8 mouse cellular contexts compared by ENCODE assay signal in the genomic region with DNA sequence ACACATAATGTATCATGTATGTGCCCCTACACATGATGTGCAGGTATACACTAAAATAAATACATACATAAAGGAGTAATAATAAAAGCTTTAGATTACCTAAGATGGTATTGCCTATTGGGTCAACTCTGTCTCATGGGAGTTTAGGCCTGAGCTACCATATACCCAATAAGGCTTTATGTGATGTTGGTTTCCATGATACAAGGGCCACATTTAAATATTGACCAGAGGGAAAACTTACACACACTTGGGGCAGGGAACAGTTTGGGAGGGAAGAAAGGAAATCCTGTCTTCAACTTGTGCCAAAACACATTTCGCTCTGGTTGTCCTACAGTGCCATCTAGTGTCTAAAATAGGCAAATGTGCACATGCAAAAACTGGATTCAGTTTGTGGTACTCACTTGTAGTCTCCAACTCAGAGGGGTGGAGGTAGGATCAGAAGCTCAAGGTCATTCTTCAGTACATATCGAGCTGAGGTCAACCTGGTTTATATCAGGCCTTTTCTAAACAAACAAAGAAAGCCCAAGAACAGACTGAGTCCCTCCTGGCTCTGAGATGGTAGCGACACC. TPM values are rescaled to one million over a fixed set of nuclear protein-coding genes. Genes with fewer than 3 reads are reported as not detected.
A peak's percentile ranks its signal among the peaks of the same experiment; 100 is the strongest.
DNase-seq lines count a peak whose midpoint lies in the region; ATAC-seq and TF ChIP-seq lines count a peak whose summit lies in the region.

No protein-coding gene starts in this region.

- peak; percentile 7 for TF ChIP-seq CTCF in ES-Bruce4 (IDR thresholded peaks at IDR 0.05; ENCODE audit: low read depth, low read length)

- DNase-seq in kidney, adult 18-20 months = peak; percentile 28
- peak; percentile 8 for DNase-seq in c-Kit-negative CD71-positive TER-119-positive erythroid progenitor cells, embryonic 14.5 days (ENCODE audit: low read depth, low spot score)
- peak; percentile 36 for DNase-seq in layer of hippocampus, adult 11-12 months (ENCODE audit: low spot score)
- peak; percentile 80 for DNase-seq in midbrain, embryonic 14.5 days
- no peak for DNase-seq in gastrocnemius, postnatal 36 days

- H3K27me3 ChIP-seq in kidney, embryonic 16.5 days (ENCODE audit: insufficient read depth, low read length) = peaks cover 8% of the 10 kb centered on the region; the same call in 1 of the 2 replicates
- no peaks in the 10 kb centered on the region for H3K27me3 ChIP-seq in ES-Bruce4 (ENCODE audit: control insufficient read depth, insufficient read depth, low read length, poor library complexity, severe bottlenecking)
- no peaks in the 10 kb centered on the region; the same call in 1 of the 2 replicates for H3K27me3 ChIP-seq in forebrain, embryonic 13.5 days
- H3K27me3 ChIP-seq in midbrain, embryonic 14.5 days (ENCODE audit: control insufficient read depth, insufficient read depth, low read length) = no peaks in the 10 kb centered on the region

- no peak overlapping the region for H3K9ac ChIP-seq in kidney, embryonic 16.5 days (replicated peaks; ENCODE audit: low read length)
- no peak overlapping the region for H3K9ac ChIP-seq in ES-Bruce4 (ENCODE audit: low read depth, poor library complexity, severe bottlenecking)
- no peak overlapping the region for H3K9ac ChIP-seq in forebrain, embryonic 13.5 days
- H3K9ac ChIP-seq in midbrain, embryonic 14.5 days (replicated peaks; ENCODE audit: low read length) = no peak overlapping the region

- no peak overlapping the region for H3K4me2 ChIP-seq in kidney, embryonic 16.5 days (replicated peaks; ENCODE audit: low read depth, low read length)
- no peak overlapping the region for H3K4me2 ChIP-seq in forebrain, embryonic 13.5 days
- no peak overlapping the region for H3K4me2 ChIP-seq in midbrain, embryonic 14.5 days (ENCODE audit: low read length)

- H3K4me1 ChIP-seq in kidney, embryonic 16.5 days (ENCODE audit: insufficient read depth, low read length) = no peaks in the 10 kb centered on the region
- no peaks in the 10 kb centered on the region for H3K4me1 ChIP-seq in ES-Bruce4 (ENCODE audit: control insufficient read depth, insufficient read depth, low read length)
- H3K4me1 ChIP-seq in forebrain, embryonic 13.5 days = no peaks in the 10 kb centered on the region
- H3K4me1 ChIP-seq in midbrain, embryonic 14.5 days (ENCODE audit: control insufficient read depth, insufficient read depth, low read length) = no peaks in the 10 kb centered on the region

- no peak overlapping the region for H3K27ac ChIP-seq in kidney, embryonic 16.5 days (ENCODE audit: low read length)
- no peak overlapping the region for H3K27ac ChIP-seq in ES-Bruce4 (ENCODE audit: insufficient read depth, low read length)
- H3K27ac ChIP-seq in forebrain, embryonic 13.5 days = no peak overlapping the region
- no peak overlapping the region for H3K27ac ChIP-seq in midbrain, embryonic 14.5 days (replicated peaks; ENCODE audit: low read depth, low read length)

- intact Hi-C loops in gastrocnemius, postnatal 36 days (cut with DNase I) = loop anchor here (5.0 to 10.0 kb wide), 3 partner anchors 101 to 859 kb away; no protein-coding TSS in a partner anchor

- no peaks in the 10 kb centered on the region for H3K36me3 ChIP-seq in kidney, embryonic 16.5 days (ENCODE audit: insufficient read depth, low read length)
- no peaks in the 10 kb centered on the region for H3K36me3 ChIP-seq in ES-Bruce4 (ENCODE audit: control insufficient read depth, insufficient read depth, low read length, poor library complexity, severe bottlenecking)
- no peaks in the 10 kb centered on the region for H3K36me3 ChIP-seq in forebrain, embryonic 13.5 days (ENCODE audit: poor library complexity, severe bottlenecking)
- no peaks in the 10 kb centered on the region for H3K36me3 ChIP-seq in midbrain, embryonic 14.5 days (ENCODE audit: control insufficient read depth, insufficient read depth, low read length)

- no peaks in the 10 kb centered on the region for H3K9me3 ChIP-seq in kidney, embryonic 16.5 days (ENCODE audit: low read length)
- no peaks in the 10 kb centered on the region for H3K9me3 ChIP-seq in ES-Bruce4 (replicated peaks; ENCODE audit: control insufficient read depth, insufficient read depth, low read length, poor library complexity, severe bottlenecking)
- H3K9me3 ChIP-seq in forebrain, embryonic 13.5 days (replicated peaks) = no peaks in the 10 kb centered on the region
- H3K9me3 ChIP-seq in midbrain, embryonic 14.5 days (ENCODE audit: control insufficient read depth, low read length) = no peaks in the 10 kb centered on the region

- TF ChIP-seq EP300 in ES-Bruce4 (IDR thresholded peaks at IDR 0.05; ENCODE audit: insufficient read depth, low read depth, low read length) = no peak

- no peak overlapping the region for H3K4me3 ChIP-seq in kidney, embryonic 16.5 days (ENCODE audit: low read length)
- H3K4me3 ChIP-seq in ES-Bruce4 (ENCODE audit: low read depth, low read length) = no peak overlapping the region
- no peak overlapping the region for H3K4me3 ChIP-seq in forebrain, embryonic 13.5 days
- no peak overlapping the region for H3K4me3 ChIP-seq in midbrain, embryonic 14.5 days (replicated peaks; ENCODE audit: low read depth, low read length)

- TF ChIP-seq POLR2A in ES-Bruce4 (IDR thresholded peaks at IDR 0.05; ENCODE audit: insufficient read depth, low read length) = no peak

- WGBS in kidney, embryonic 16.5 days = 44% methylated on average over 3 of the region's 3 CpGs
- 38% methylated on average over 3 of the region's 3 CpGs for WGBS in forebrain, embryonic 13.5 days
- WGBS in midbrain, embryonic 14.5 days = 41% methylated on average over 3 of the region's 3 CpGs

- no peak for ATAC-seq in kidney, embryonic 16.5 days (ENCODE audit: low FRiP score, low TSS enrichment)
- ATAC-seq in forebrain, embryonic 13.5 days = peak; percentile 48
- ATAC-seq in midbrain, embryonic 14.5 days (ENCODE audit: low FRiP score, low TSS enrichment) = no peak

RNA-seq across cellular contexts. Expression of a gene that starts 38.8 kb away (rescaled TPM):
- polyA plus RNA-seq in kidney, embryonic 16.5 days (2015; fragmentation: Nextera tagmentation; extraction: Ambion mirVana) = 1.9 and 2.5 TPM in 2 replicates
- polyA plus RNA-seq in ES-Bruce4 (2011; ENCODE audit: insufficient read depth, insufficient read length, low read depth, missing spikeins) = 7.3 and 7.8 TPM in 2 replicates
- 4.3 and 4.8 TPM in 2 replicates for polyA plus RNA-seq in forebrain, embryonic 13.5 days (2015; fragmentation: Nextera tagmentation; extraction: Ambion mirVana)
- polyA plus RNA-seq in midbrain, embryonic 14.5 days (2014; fragmentation: Nextera tagmentation; extraction: Ambion mirVana) = 5.9 and 6.1 TPM in 2 replicates
- 1 to 10 TPM in 1 of 2 experiments, under 1 TPM in 1; 0.84 to 1.1 TPM for total RNA-seq in gastrocnemius, postnatal 36 days (2021)

Comparison
In these comparisons a context has a peak if more than half of its experiments do, and no peak if none do; other contexts are left out.
1. DNase-seq: peak in kidney, adult 18-20 months (single experiment), c-Kit-negative CD71-positive TER-119-positive erythroid progenitor cells, embryonic 14.5 days (single experiment), layer of hippocampus, adult 11-12 months (single experiment) and midbrain, embryonic 14.5 days (single experiment); none in gastrocnemius, postnatal 36 days (0 of 2).